Mouse (Mus musculus): ENCODE measurements around the gene Zscan12. TPM values are rescaled to one million over a fixed set of nuclear protein-coding genes. Genes with fewer than 3 reads are reported as not detected.

Zscan12 gene
- polyA plus RNA-seq, 1 experiment from 2014 or later: 6.4 TPM

GRCm38 (mm10) chr13:21397486-21397885 is 34.9 kb downstream of the Zscan12 start:
- Histone ChIP-seq H3K4me2 (replicated peaks; ENCODE audit: low read depth, low read length) (no peak overlapping the region), H3K27ac (ENCODE audit: low read length) (no peak overlapping the region), H3K27me3 (replicated peaks; ENCODE audit: insufficient read depth, low read length) (no peaks in the 10 kb centered on the region), H3K4me1 (ENCODE audit: insufficient read depth, low read depth, low read length) (peaks cover 5% of the 10 kb centered on the region; the same call in 1 of the 2 replicates), H3K9ac (replicated peaks; ENCODE audit: low read depth) (no peak overlapping the region), H3K4me3 (ENCODE audit: low read depth, low read length) (no peak overlapping the region), H3K36me3 (ENCODE audit: insufficient read depth, low read length) (peaks cover 19% of the 10 kb centered on the region), H3K9me3 (ENCODE audit: low read length) (no peaks in the 10 kb centered on the region)
- no peak for ATAC-seq
- 87% methylated on average over 2 of the region's 2 CpGs for WGBS
- no peak for DNase-seq (ENCODE audit: low spot score)
- TF ChIP-seq EP300 (IDR thresholded peaks at IDR 0.05) (no peak), CTCF (IDR thresholded peaks at IDR 0.05) (no peak)

- 58% methylated on average over 3 of the region's 3 CpGs for WGBS
- H3K27ac ChIP-seq (ENCODE audit: low read length): no peak overlapping the region
Observed at GRCm38 (mm10) chr13:21401166-21401565, 38.5 kb downstream of the Zscan12 start.

GRCm38 (mm10) chr13:21401636-21402286 is 39.1 kb downstream of the Zscan12 start:
- Histone ChIP-seq H3K27ac (ENCODE audit: low read length) (peak overlapping the region; percentile 83), H3K27me3 (replicated peaks; ENCODE audit: insufficient read depth, low read length) (no peaks in the 10 kb centered on the region), H3K36me3 (ENCODE audit: insufficient read depth, low read length) (no peaks in the 10 kb centered on the region), H3K4me1 (ENCODE audit: insufficient read depth, low read depth, low read length) (peaks cover 5% of the 10 kb centered on the region; the same call in 1 of the 2 replicates), H3K4me2 (replicated peaks; ENCODE audit: low read depth, low read length) (peak overlapping the region; percentile 67), H3K9ac (replicated peaks; ENCODE audit: low read depth) (peak overlapping the region; percentile 76), H3K9me3 (ENCODE audit: low read length) (no peaks in the 10 kb centered on the region), H3K4me3 (ENCODE audit: low read depth, low read length) (peak overlapping the region; percentile 76)
- ATAC-seq: peak; percentile 19; the same call in 1 of the 2 replicates
- peak; percentile 35 for DNase-seq (ENCODE audit: low spot score)
- 6% methylated on average over 12 of the region's 12 CpGs for WGBS
- no peak for TF ChIP-seq EP300 (IDR thresholded peaks at IDR 0.05)
- TF ChIP-seq CTCF (IDR thresholded peaks at IDR 0.05): no peak

More at GRCm38 (mm10) chr13:21401166-21401565, 38.5 kb downstream of the Zscan12 start:
- Histone ChIP-seq H3K9ac (replicated peaks; ENCODE audit: low read depth) (peak overlapping the region; percentile 76; the same call in 1 of the 2 replicates), H3K4me2 (replicated peaks; ENCODE audit: low read depth, low read length) (peak overlapping the region; percentile 67), H3K4me3 (ENCODE audit: low read depth, low read length) (peak overlapping the region; percentile 76; the same call in 1 of the 2 replicates), H3K36me3 (ENCODE audit: insufficient read depth, low read length) (no peaks in the 10 kb centered on the region), H3K9me3 (ENCODE audit: low read length) (no peaks in the 10 kb centered on the region), H3K27me3 (replicated peaks; ENCODE audit: insufficient read depth, low read length) (no peaks in the 10 kb centered on the region), H3K4me1 (ENCODE audit: insufficient read depth, low read depth, low read length) (peaks cover 5% of the 10 kb centered on the region; the same call in 1 of the 2 replicates)
- TF ChIP-seq CTCF (IDR thresholded peaks at IDR 0.05): no peak
- TF ChIP-seq EP300 (IDR thresholded peaks at IDR 0.05): no peak
- DNase-seq (ENCODE audit: low spot score): no peak
- no peak for ATAC-seq

- Histone ChIP-seq H3K27ac (ENCODE audit: low read length) (peak within 1 kb of the TSS; percentile 83), H3K4me2 (replicated peaks; ENCODE audit: low read depth, low read length) (peak within 1 kb of the TSS; percentile 67), H3K9ac (replicated peaks; ENCODE audit: low read depth) (peak within 1 kb of the TSS; percentile 76), H3K4me1 (ENCODE audit: insufficient read depth, low read depth, low read length) (peaks cover 5% of the 10 kb centered on the region; the same call in 1 of the 2 replicates), H3K9me3 (ENCODE audit: low read length) (no peaks in the 10 kb centered on the region), H3K27me3 (replicated peaks; ENCODE audit: insufficient read depth, low read length) (no peaks in the 10 kb centered on the region), H3K4me3 (ENCODE audit: low read depth, low read length) (peak within 1 kb of the TSS; percentile 76), H3K36me3 (ENCODE audit: insufficient read depth, low read length) (no peaks in the 10 kb centered on the region)
- under 1% methylated on average over 35 of the region's 35 CpGs for WGBS
- peak; percentile 96 for ATAC-seq
- TF ChIP-seq CTCF (IDR thresholded peaks at IDR 0.05) (no peak), EP300 (IDR thresholded peaks at IDR 0.05) (no peak)
- peak; percentile 93 for DNase-seq (ENCODE audit: low spot score)
Observed at GRCm38 (mm10) chr13:21402287-21402846, 39.7 kb downstream of the Zscan12 start, which contains the start of gene Zkscan3. TSS of gene Zkscan3 (minus strand) at chr13:21402755.

GRCm38 (mm10) chr13:21402848-21403247 is 40.2 kb downstream of the Zscan12 start:
- Histone ChIP-seq H3K27me3 (replicated peaks; ENCODE audit: insufficient read depth, low read length) (no peaks in the 10 kb centered on the region), H3K36me3 (ENCODE audit: insufficient read depth, low read length) (no peaks in the 10 kb centered on the region), H3K4me1 (ENCODE audit: insufficient read depth, low read depth, low read length) (peaks cover 5% of the 10 kb centered on the region; the same call in 1 of the 2 replicates), H3K27ac (ENCODE audit: low read length) (peak overlapping the region; percentile 83; the same call in 1 of the 2 replicates), H3K9me3 (ENCODE audit: low read length) (no peaks in the 10 kb centered on the region), H3K9ac (replicated peaks; ENCODE audit: low read depth) (no peak overlapping the region), H3K4me3 (ENCODE audit: low read depth, low read length) (peak overlapping the region; percentile 76), H3K4me2 (replicated peaks; ENCODE audit: low read depth, low read length) (peak overlapping the region; percentile 67)
- ATAC-seq (peak; percentile 39), DNase-seq (ENCODE audit: low spot score) (no peak)
- 0% methylated on average over 2 of the region's 2 CpGs for WGBS
- TF ChIP-seq CTCF (IDR thresholded peaks at IDR 0.05) (no peak), EP300 (IDR thresholded peaks at IDR 0.05) (no peak)

GRCm38 (mm10) chr13:21407341-21407740 is 44.7 kb downstream of the Zscan12 start:
- H3K27me3 ChIP-seq (replicated peaks; ENCODE audit: insufficient read depth, low read length): no peaks in the 10 kb centered on the region
- ATAC-seq (no peak), DNase-seq (ENCODE audit: low spot score) (no peak)
- TF ChIP-seq EP300 (IDR thresholded peaks at IDR 0.05) (no peak), CTCF (IDR thresholded peaks at IDR 0.05) (no peak)
- H3K27ac ChIP-seq (ENCODE audit: low read length): 0 out of 2 replicates have a peak overlapping the region, but pooled peaks have one; percentile 88
- 79% methylated on average over 11 of the region's 11 CpGs for WGBS
- no peaks in the 10 kb centered on the region for H3K36me3 ChIP-seq (ENCODE audit: insufficient read depth, low read length)
- H3K9ac ChIP-seq (replicated peaks; ENCODE audit: low read depth): peak overlapping the region; percentile 69; the same call in 1 of the 2 replicates
- no peak overlapping the region for H3K4me3 ChIP-seq (ENCODE audit: low read depth, low read length)
- peak overlapping the region; percentile 71 for H3K4me2 ChIP-seq (replicated peaks; ENCODE audit: low read depth, low read length)
- peaks cover 2% of the 10 kb centered on the region; the same call in 1 of the 2 replicates for H3K4me1 ChIP-seq (ENCODE audit: insufficient read depth, low read depth, low read length)
- H3K9me3 ChIP-seq (ENCODE audit: low read length): no peaks in the 10 kb centered on the region
